Mouse (Mus musculus) left cerebral cortex, postnatal 36 days (tissue): ENCODE measurements around the gene Ccnd2. TPM values are rescaled to one million over a fixed set of nuclear protein-coding genes. Genes with fewer than 3 reads are reported as not detected.

Experiments
- total RNA-seq, 2 experiments: library from RNA; stranded (reverse); gene quantifications; 2 replicates each; pipeline ENCODE4 v1.2.3; 2021

The Ccnd2 gene
- total RNA-seq, 2 experiments from 2014 or later = 86.5 to 89.5 TPM

Other genes starting within 250 kb of the Ccnd2 start
- gene Dyrk4, start 230.4 kb downstream of the Ccnd2 start, total RNA-seq = under 1 TPM; 0.15 to 0.18 TPM
- gene Rad51ap1, start 212.6 kb downstream of the Ccnd2 start, total RNA-seq = 1 to 10 TPM; 2.8 to 2.9 TPM
- 10 to 100 TPM; 43.0 to 44.0 TPM for gene D6Wsu163e, start 212.2 kb downstream of the Ccnd2 start, total RNA-seq
- not detected for gene Fgf6, start 136.6 kb downstream of the Ccnd2 start, total RNA-seq
- 1 to 10 TPM in 1 of 2 experiments, under 1 TPM in 1; 0.39 to 1.1 TPM for gene Fgf23, start 79.3 kb downstream of the Ccnd2 start, total RNA-seq
- 10 to 100 TPM; 24.1 to 25.0 TPM for gene Tigar, start 42.6 kb downstream of the Ccnd2 start, total RNA-seq